Mouse (Mus musculus) hindbrain, embryonic 10.5 days (tissue): Measurements from ENCODE around the gene Rfx4. TPM values are rescaled to one million over a fixed set of nuclear protein-coding genes. Genes with fewer than 3 reads are reported as not detected.
A peak's percentile ranks its signal among the peaks of the same experiment; 100 is the strongest.

Experiments used
- DNase-seq: peaks from one replicate; pipeline ENCODE4 v3.0.0-alpha.2; 2017; ENCODE audit warnings: low spot score
- H3K27ac ChIP-seq: fragments of 300-500 bp; sonication (generic); 2 replicates; pipeline ENCODE4 v1.5.1; 2016; ENCODE audit warnings: mild to moderate bottlenecking, moderate library complexity
- H3K27me3 ChIP-seq: fragments of 300-500 bp; sonication (generic); 2 replicates; pipeline ENCODE4 v1.6.1; 2016; ENCODE audit warnings: mild to moderate bottlenecking; ENCODE audit not compliant: poor library complexity, insufficient read depth, severe bottlenecking
- H3K36me3 ChIP-seq: fragments of 300-500 bp; sonication (generic); 2 replicates; pipeline ENCODE4 v1.6.1; 2016; ENCODE audit warnings: mild to moderate bottlenecking, moderate library complexity
- H3K4me1 ChIP-seq: fragments of 300-500 bp; sonication (generic); replicated peaks from 2 replicates; pipeline ENCODE4 v1.6.1; 2016; ENCODE audit warnings: mild to moderate bottlenecking
- H3K4me3 ChIP-seq: fragments of 300-500 bp; sonication (generic); 2 replicates; pipeline ENCODE4 v1.5.1; 2016; ENCODE audit warnings: mild to moderate bottlenecking, moderate library complexity
- H3K9me3 ChIP-seq: fragments of 300-500 bp; sonication (generic); 2 replicates; pipeline ENCODE4 v1.6.1; 2016; ENCODE audit warnings: mild to moderate bottlenecking, moderate library complexity
- WGBS: fragments of 180-500 bp; shearing (Covaris S2); methylation state at CpG from one replicate; pipeline ENCODE4 v1.1.7; 2016; 5-methylcytosine and 5-hydroxymethylcytosine counted together
- polyA plus RNA-seq: library from polyadenylated mRNA; unstranded; fragments of >200 nt; fragmentation: Nextera tagmentation; extraction: Ambion mirVana; gene quantifications from 2 replicates; pipeline ENCODE4 v1.2.1, GENCODE M21; 2016

Gene Rfx4
- polyA plus RNA-seq, 1 experiment from 2014 or later: 66.6 TPM

- Histone ChIP-seq H3K4me3 (no peak overlapping the region), H3K9me3 (no peaks in the 10 kb centered on the region), H3K27ac (0 out of 2 replicates have a peak overlapping the region, but pooled peaks have one; percentile 23), H3K4me1 (peaks cover 36% of the 10 kb centered on the region), H3K27me3 (no peaks in the 10 kb centered on the region), H3K36me3 (peaks cover 100% of the 10 kb centered on the region)
- WGBS: 78% methylated on average over 3 of the region's 3 CpGs
- DNase-seq: no peak
Observed at GRCm38 (mm10) chr10:84898144-84898979, 142.5 kb downstream of the Rfx4 start.

DNA sequence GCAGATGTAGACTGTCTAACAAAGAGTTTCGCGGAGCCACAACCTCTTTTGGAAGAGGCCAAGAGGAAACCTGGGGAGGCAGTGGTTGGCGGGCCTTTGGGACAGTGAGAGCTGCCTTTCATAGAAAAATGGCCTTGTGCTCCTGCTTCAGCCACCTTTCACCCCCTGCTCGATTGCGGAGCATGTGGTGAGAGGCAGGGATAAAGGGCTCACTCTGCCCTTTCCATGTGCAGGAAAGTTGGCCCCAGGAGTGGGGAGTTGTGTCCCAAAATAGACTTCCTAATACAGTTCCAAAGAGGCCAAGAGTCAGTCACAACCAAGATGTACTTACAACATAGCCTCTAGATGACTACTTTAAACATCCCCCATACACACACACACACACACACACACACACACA, 145.8 kb downstream of the Rfx4 start:
- 72% methylated on average over 5 of the region's 5 CpGs for WGBS
- no peaks in the 10 kb centered on the region for H3K27me3 ChIP-seq
- peaks cover 43% of the 10 kb centered on the region for H3K4me1 ChIP-seq
- H3K4me3 ChIP-seq: no peak overlapping the region
- no peaks in the 10 kb centered on the region for H3K9me3 ChIP-seq
- H3K36me3 ChIP-seq: peaks cover 97% of the 10 kb centered on the region
- H3K27ac ChIP-seq: no peak overlapping the region
- no peak for DNase-seq

GRCm38 (mm10) chr10:84902213-84902612, 146.4 kb downstream of the Rfx4 start:
- H3K36me3 ChIP-seq: peaks cover 97% of the 10 kb centered on the region

DNA sequence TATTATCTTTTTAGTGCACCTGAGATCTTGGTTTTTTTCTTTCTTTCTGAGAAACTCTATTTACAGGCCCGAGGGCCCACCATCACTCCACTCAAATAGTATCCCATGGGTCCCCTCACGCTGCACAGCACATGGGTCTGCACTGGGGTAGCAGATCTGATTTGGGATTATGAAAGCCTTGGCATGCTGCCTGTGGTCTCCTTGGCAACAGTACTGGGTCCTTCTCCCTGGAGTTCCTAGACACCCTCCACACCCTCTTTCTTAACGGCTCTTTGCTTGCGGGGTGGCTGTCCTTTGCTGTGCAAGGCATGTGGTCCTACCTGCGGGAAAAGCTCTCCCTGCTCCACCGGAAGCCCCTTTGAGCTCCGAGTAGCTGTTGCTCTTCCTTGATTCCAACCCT, 147.4 kb downstream of the Rfx4 start:
- Histone ChIP-seq H3K9me3 (no peaks in the 10 kb centered on the region), H3K4me1 (peaks cover 44% of the 10 kb centered on the region), H3K27ac (peak overlapping the region; percentile 75), H3K36me3 (peaks cover 97% of the 10 kb centered on the region), H3K27me3 (peaks cover 10% of the 10 kb centered on the region), H3K4me3 (no peak overlapping the region)
- 65% methylated on average over 7 of the region's 7 CpGs for WGBS
- no peak for DNase-seq

More at GRCm38 (mm10) chr10:84902213-84902612, 146.4 kb downstream of the Rfx4 start:
- 86% methylated on average over 2 of the region's 2 CpGs for WGBS
- no peak for DNase-seq
- H3K4me3 ChIP-seq: no peak overlapping the region
- no peaks in the 10 kb centered on the region for H3K9me3 ChIP-seq
- no peak overlapping the region for H3K27ac ChIP-seq
- H3K4me1 ChIP-seq: peaks cover 41% of the 10 kb centered on the region
- no peaks in the 10 kb centered on the region for H3K27me3 ChIP-seq

GRCm38 (mm10) chr10:84903742-84904141, 147.9 kb downstream of the Rfx4 start:
- H3K9me3 ChIP-seq: no peaks in the 10 kb centered on the region
- peaks cover 95% of the 10 kb centered on the region for H3K36me3 ChIP-seq
- H3K27me3 ChIP-seq: peaks cover 14% of the 10 kb centered on the region
- peak overlapping the region; percentile 75 for H3K27ac ChIP-seq
- 20% methylated on average over 5 of the region's 5 CpGs for WGBS
- no peak overlapping the region for H3K4me3 ChIP-seq
- DNase-seq: peak; percentile 24
- H3K4me1 ChIP-seq: peaks cover 44% of the 10 kb centered on the region

DNA sequence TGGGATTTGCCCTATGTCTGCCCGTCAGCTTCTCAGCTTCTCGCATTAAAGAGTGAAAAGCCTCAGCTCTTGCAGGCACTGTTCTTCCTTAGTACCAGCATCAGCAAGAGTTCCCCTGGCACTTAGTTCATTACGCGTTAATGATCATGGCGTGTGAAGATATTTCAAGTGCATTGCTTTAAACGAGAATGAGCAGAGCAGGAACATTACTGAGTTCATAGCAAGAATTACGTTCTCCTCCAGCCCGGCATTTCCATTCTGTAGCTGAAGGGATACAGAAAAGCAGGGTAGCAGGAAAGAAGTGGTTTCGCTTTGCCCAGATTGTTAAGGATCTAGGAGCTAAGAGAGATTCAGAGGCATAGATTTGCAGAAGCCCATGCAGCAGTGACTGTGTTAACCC, 151.0 kb downstream of the Rfx4 start:
- WGBS: 90% methylated on average over 9 of the region's 9 CpGs
- no peak overlapping the region for H3K4me3 ChIP-seq
- peaks cover 67% of the 10 kb centered on the region for H3K4me1 ChIP-seq
- peaks cover 64% of the 10 kb centered on the region for H3K36me3 ChIP-seq
- DNase-seq: no peak
- no peaks in the 10 kb centered on the region for H3K9me3 ChIP-seq
- H3K27ac ChIP-seq: no peak overlapping the region
- H3K27me3 ChIP-seq: peaks cover 14% of the 10 kb centered on the region

GRCm38 (mm10) chr10:84908006-84908405, 152.1 kb downstream of the Rfx4 start:
- H3K27me3 ChIP-seq: peaks cover 14% of the 10 kb centered on the region
- no peak overlapping the region for H3K4me3 ChIP-seq
- H3K36me3 ChIP-seq: peaks cover 53% of the 10 kb centered on the region
- no peak overlapping the region for H3K27ac ChIP-seq
- DNase-seq: no peak
- WGBS: 91% methylated on average over 3 of the region's 3 CpGs
- peaks cover 59% of the 10 kb centered on the region for H3K4me1 ChIP-seq
- no peaks in the 10 kb centered on the region for H3K9me3 ChIP-seq

- 89% methylated on average over 3 of the region's 3 CpGs for WGBS
- H3K4me3 ChIP-seq: no peak overlapping the region
- no peaks in the 10 kb centered on the region for H3K9me3 ChIP-seq
- no peak overlapping the region for H3K27ac ChIP-seq
- peaks cover 48% of the 10 kb centered on the region for H3K36me3 ChIP-seq
- H3K4me1 ChIP-seq: peaks cover 59% of the 10 kb centered on the region
- no peak for DNase-seq
- H3K27me3 ChIP-seq: peaks cover 14% of the 10 kb centered on the region
Observed at GRCm38 (mm10) chr10:84908471-84908870, 152.6 kb downstream of the Rfx4 start.

DNA sequence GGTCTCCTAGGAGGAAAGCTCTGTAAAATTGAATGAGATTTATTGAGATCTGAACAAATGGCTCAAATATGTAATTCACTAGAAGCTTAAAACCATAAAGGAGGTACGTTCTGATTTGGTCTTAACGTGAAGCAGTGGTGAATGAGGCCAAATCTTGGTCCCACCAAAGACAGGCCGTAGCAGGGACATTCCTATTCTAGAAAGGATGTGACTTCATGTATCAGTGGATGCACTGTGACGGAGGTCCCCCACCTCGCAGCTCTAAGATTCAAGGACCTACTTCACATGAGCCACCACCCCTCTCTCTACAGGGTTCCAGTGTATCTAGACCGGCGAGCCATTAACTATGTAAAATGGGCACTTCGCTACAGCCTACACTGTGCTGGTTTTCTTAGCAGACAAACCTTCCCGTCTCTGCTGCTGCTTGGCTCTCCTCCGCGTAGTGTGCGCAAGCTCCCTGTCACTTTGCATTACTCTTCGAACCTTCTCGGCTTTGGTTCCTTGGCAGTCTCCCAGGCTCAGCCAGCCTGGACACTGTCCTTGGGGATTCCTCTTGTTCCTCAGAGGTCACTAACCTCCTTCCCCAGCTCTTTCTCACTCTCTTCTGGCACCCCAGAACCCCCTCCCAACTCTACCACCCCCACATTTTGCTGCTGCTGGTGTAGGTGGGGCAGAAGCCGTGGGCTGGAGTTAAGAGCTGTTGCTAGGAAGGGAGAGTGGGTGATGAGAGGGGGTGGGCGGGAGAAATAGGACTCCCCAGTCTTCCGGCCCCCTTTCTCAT, 153.3 kb downstream of the Rfx4 start:
- H3K4me3 ChIP-seq: no peak overlapping the region
- peaks cover 14% of the 10 kb centered on the region for H3K27me3 ChIP-seq
- H3K4me1 ChIP-seq: peaks cover 53% of the 10 kb centered on the region
- no peaks in the 10 kb centered on the region for H3K9me3 ChIP-seq
- peak overlapping the region; percentile 76 for H3K27ac ChIP-seq
- H3K36me3 ChIP-seq: peaks cover 41% of the 10 kb centered on the region
- 50% methylated on average over 17 of the region's 17 CpGs for WGBS
- no peak for DNase-seq

- Histone ChIP-seq H3K27ac (peak overlapping the region; percentile 76), H3K4me3 (no peak overlapping the region), H3K4me1 (peaks cover 53% of the 10 kb centered on the region), H3K36me3 (peaks cover 31% of the 10 kb centered on the region), H3K27me3 (peaks cover 14% of the 10 kb centered on the region), H3K9me3 (no peaks in the 10 kb centered on the region)
- DNase-seq: peak; percentile 25
- 20% methylated on average over 7 of the region's 7 CpGs for WGBS
Observed at GRCm38 (mm10) chr10:84910194-84910593, 154.3 kb downstream of the Rfx4 start.

DNA sequence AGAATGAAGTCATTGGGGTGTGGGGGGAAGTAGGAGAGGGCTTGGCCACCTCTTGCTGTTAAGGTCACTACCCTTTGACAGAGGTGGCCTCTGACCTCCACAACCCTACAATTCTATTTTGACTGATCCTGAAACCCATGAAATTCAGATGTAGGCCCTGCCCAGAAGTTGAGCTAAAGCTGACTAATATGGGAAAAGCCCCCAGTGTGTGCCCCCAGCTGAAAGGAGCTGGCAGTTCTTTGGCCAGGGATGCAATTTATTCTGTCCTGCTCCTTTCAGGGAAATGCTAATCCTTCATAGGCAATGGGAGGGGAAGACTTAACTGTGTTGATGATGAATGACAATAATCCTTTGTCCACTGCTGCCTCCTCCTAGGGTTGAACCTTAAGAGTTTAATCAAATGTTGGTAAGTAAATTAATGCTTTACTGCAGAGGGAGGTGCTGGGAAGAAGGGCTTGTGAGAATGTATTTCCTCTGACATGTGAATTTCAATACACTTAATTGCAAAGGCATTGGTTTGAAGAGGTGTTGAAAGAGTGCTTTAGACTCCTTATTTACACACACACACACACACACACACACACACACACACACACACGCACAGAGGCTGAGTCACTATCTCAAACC, 155.0 kb downstream of the Rfx4 start:
- Histone ChIP-seq H3K27ac (peak overlapping the region; percentile 76), H3K27me3 (peaks cover 14% of the 10 kb centered on the region), H3K36me3 (peaks cover 24% of the 10 kb centered on the region), H3K4me3 (no peak overlapping the region), H3K9me3 (no peaks in the 10 kb centered on the region), H3K4me1 (peaks cover 53% of the 10 kb centered on the region)
- peak; percentile 74 for DNase-seq
- 24% methylated on average over 1 of the region's 1 CpGs for WGBS

DNA sequence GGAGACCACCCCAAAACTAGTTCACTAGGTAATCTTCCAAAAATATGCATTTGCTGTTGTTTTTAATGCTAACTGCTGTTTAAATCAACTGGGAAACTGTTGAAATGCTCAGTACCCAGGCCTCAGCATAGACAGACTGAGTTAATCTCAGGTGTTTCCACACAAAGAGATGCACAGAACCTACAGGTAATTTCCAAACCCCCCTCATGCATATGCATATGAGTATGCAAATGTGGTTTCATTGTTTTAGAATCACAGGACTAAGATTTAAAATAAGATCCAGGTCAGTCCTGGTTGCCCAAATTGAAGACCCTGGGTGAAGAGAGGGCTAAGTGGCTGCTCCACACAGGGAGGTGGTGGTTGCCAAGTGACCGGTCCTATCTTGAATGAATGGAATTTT, 157.3 kb downstream of the Rfx4 start:
- H3K27ac ChIP-seq: no peak overlapping the region
- H3K4me3 ChIP-seq: no peak overlapping the region
- no peak for DNase-seq
- peaks cover 4% of the 10 kb centered on the region for H3K36me3 ChIP-seq
- H3K27me3 ChIP-seq: peaks cover 6% of the 10 kb centered on the region; the same call in 1 of the 2 replicates
- H3K9me3 ChIP-seq: no peaks in the 10 kb centered on the region
- peaks cover 49% of the 10 kb centered on the region for H3K4me1 ChIP-seq
- WGBS: 57% methylated on average over 1 of the region's 1 CpGs
